Mouse (Mus musculus) gastrocnemius, adult 18-20 months (tissue): Measurements from ENCODE around the gene Cavin1. TPM values are rescaled to one million over a fixed set of nuclear protein-coding genes. Genes with fewer than 3 reads are reported as not detected.

Experiments
- DNase-seq: peaks from one replicate; pipeline ENCODE4 v3.0.0; 2021; ENCODE audit warnings: low spot score
- total RNA-seq, 2 experiments: library from RNA; stranded (reverse); gene quantifications; 2 replicates each; pipeline ENCODE4 v1.2.3; 2021

Cavin1 gene
- total RNA-seq, 2 experiments from 2014 or later = 128 to 153 TPM

- no peak for DNase-seq
These were observed 54.2 kb downstream of the Cavin1 start for GRCm38 (mm10) chr11:100916432-100916971.

- no peak for DNase-seq
These were observed 55.6 kb downstream of the Cavin1 start for GRCm38 (mm10) chr11:100915063-100915462.

- no peak for DNase-seq
These were observed 56.3 kb downstream of the Cavin1 start for GRCm38 (mm10) chr11:100914415-100914814.

- DNase-seq = no peak
These were observed 58.1 kb downstream of the Cavin1 start for GRCm38 (mm10) chr11:100912401-100913155.

- no peak for DNase-seq
These were observed 62.1 kb downstream of the Cavin1 start for GRCm38 (mm10) chr11:100908567-100908966.

GRCm38 (mm10) chr11:100908112-100908511 lies 62.6 kb downstream of the Cavin1 start:
- no peak for DNase-seq

GRCm38 (mm10) chr11:100906885-100907284 lies 63.8 kb downstream of the Cavin1 start:
- no peak for DNase-seq

Other genes with a start within 250 kb of the Cavin1 start
- 10 to 100 TPM; 40.3 to 42.7 TPM for gene Rab5c, start 232.7 kb downstream of the Cavin1 start, total RNA-seq
- gene Kcnh4, start 210.9 kb downstream of the Cavin1 start, total RNA-seq = not detected
- gene Hcrt, start 208.0 kb downstream of the Cavin1 start, total RNA-seq = not detected
- gene Ghdc, start 199.9 kb downstream of the Cavin1 start, total RNA-seq = 1 to 10 TPM; 5.2 to 5.7 TPM
- gene Stat5b, start 120.2 kb downstream of the Cavin1 start, total RNA-seq = 100 to 1,000 TPM; 125 to 170 TPM
- 10 to 100 TPM; 11.3 to 13.3 TPM for gene Stat5a, start 111.5 kb downstream of the Cavin1 start, total RNA-seq
- 10 to 100 TPM; 38.1 to 48.6 TPM for gene Stat3, start 31.3 kb downstream of the Cavin1 start, total RNA-seq
- gene Atp6v0a1, start 38.6 kb upstream of the Cavin1 start, total RNA-seq = 10 to 100 TPM; 57.0 to 74.4 TPM
- 1 to 10 TPM; 3.9 TPM for gene Naglu, start 99.1 kb upstream of the Cavin1 start, total RNA-seq
- under 1 TPM; 0.16 to 0.33 TPM for gene Hsd17b1, start 107.5 kb upstream of the Cavin1 start, total RNA-seq
- gene Coasy, start 111.7 kb upstream of the Cavin1 start, total RNA-seq = 1 to 10 TPM; 7.3 to 7.7 TPM
- gene Mlx, start 116.4 kb upstream of the Cavin1 start, total RNA-seq = 10 to 100 TPM; 12.3 to 14.4 TPM
- 1 to 10 TPM; 1.7 to 2.0 TPM for gene Psmc3ip, start 124.5 kb upstream of the Cavin1 start, total RNA-seq
- 10 to 100 TPM; 27.1 to 30.4 TPM for gene Retreg3, start 149.0 kb upstream of the Cavin1 start, total RNA-seq
- 10 to 100 TPM; 24.7 to 26.2 TPM for gene Tubg1, start 149.1 kb upstream of the Cavin1 start, total RNA-seq
- gene Tubg2, start 185.0 kb upstream of the Cavin1 start, total RNA-seq = 1 to 10 TPM; 2.7 to 3.3 TPM
- gene Cntnap1, start 199.6 kb upstream of the Cavin1 start, total RNA-seq = 1 to 10 TPM in 1 of 2 experiments, under 1 TPM in 1; 0.82 to 1.2 TPM
- gene Plekhh3, start 200.5 kb upstream of the Cavin1 start, total RNA-seq = 10 to 100 TPM; 19.4 to 24.2 TPM
- not detected for gene Ccr10, start 204.6 kb upstream of the Cavin1 start, total RNA-seq